Mouse (Mus musculus) frontal cortex, adult 2 months (tissue): ENCODE measurements around the gene Wwc2. TPM values are rescaled to one million over a fixed set of nuclear protein-coding genes. Genes with fewer than 3 reads are reported as not detected.

Experiments
- DNase-seq, 2 experiments: peaks; one replicate each; pipeline ENCODE4 v3.0.0; 2022; ENCODE audit warnings: low spot score in 1 of 2; ENCODE audit errors: extremely low spot score in 1 of 2
- polyA plus RNA-seq: library from polyadenylated mRNA; depleted of rRNA; stranded (reverse); fragments of >200 nt; gene quantifications from 2 replicates; pipeline ENCODE4 v1.2.3, GENCODE M21; 2012

The Wwc2 gene
- polyA plus RNA-seq, 1 experiment, result 9.5 TPM

GRCm38 (mm10) chr8:47990386-47990772, 345 bp downstream of the Wwc2 start:
- DNase-seq, result peak; percentile 81 to 94

- DNase-seq, result no peak
Observed at GRCm38 (mm10) chr8:47989655-47990385, 904 bp downstream of the Wwc2 start.

GRCm38 (mm10) chr8:47989211-47989610, 1.5 kb downstream of the Wwc2 start:
- no peak for DNase-seq

GRCm38 (mm10) chr8:47988111-47988510, 2.6 kb downstream of the Wwc2 start:
- no peak for DNase-seq

GRCm38 (mm10) chr8:47985644-47986043, 5.1 kb downstream of the Wwc2 start:
- DNase-seq, result no peak

GRCm38 (mm10) chr8:47985243-47985642, 5.5 kb downstream of the Wwc2 start:
- no peak for DNase-seq

GRCm38 (mm10) chr8:47981075-47981474, 9.6 kb downstream of the Wwc2 start:
- DNase-seq, result no peak

GRCm38 (mm10) chr8:47979876-47980275, 10.8 kb downstream of the Wwc2 start:
- no peak for DNase-seq

- no peak for DNase-seq
Observed at GRCm38 (mm10) chr8:47978755-47979154, 12.0 kb downstream of the Wwc2 start.

GRCm38 (mm10) chr8:47974963-47975314, 15.8 kb downstream of the Wwc2 start:
- DNase-seq, result no peak

- DNase-seq, result no peak
Observed at GRCm38 (mm10) chr8:47974138-47974962, 16.4 kb downstream of the Wwc2 start.

- no peak for DNase-seq
Observed at GRCm38 (mm10) chr8:47971121-47971520, 19.6 kb downstream of the Wwc2 start.

GRCm38 (mm10) chr8:47970576-47970975, 20.1 kb downstream of the Wwc2 start:
- DNase-seq, result no peak

GRCm38 (mm10) chr8:47967045-47967920, 23.4 kb downstream of the Wwc2 start:
- DNase-seq, result no peak

- no peak for DNase-seq
Observed at GRCm38 (mm10) chr8:47962484-47962883, 28.2 kb downstream of the Wwc2 start.

GRCm38 (mm10) chr8:47962005-47962404, 28.7 kb downstream of the Wwc2 start:
- DNase-seq, result peak in 1 of 2 experiments; percentile 31

- DNase-seq, result no peak
Observed at GRCm38 (mm10) chr8:47957560-47957959, 33.2 kb downstream of the Wwc2 start.

- DNase-seq, result peak in 1 of 2 experiments; percentile 44
Observed at GRCm38 (mm10) chr8:47951380-47951932, 39.3 kb downstream of the Wwc2 start.

GRCm38 (mm10) chr8:47948836-47949235, 41.9 kb downstream of the Wwc2 start:
- no peak for DNase-seq
